Mouse (Mus musculus) spleen, adult 12 weeks (tissue): ENCODE results near the gene Pkhd1.
"Not testable (repeated sequence)": the region's sequence is repeated elsewhere in the genome, so short reads cannot be mapped to it uniquely, and the experiment has no call there.

Experiments
- DNase-seq: peaks from one replicate; pipeline ENCODE4 v3.0.0; 2022; ENCODE audit warnings: low spot score

Pkhd1 gene

DNA sequence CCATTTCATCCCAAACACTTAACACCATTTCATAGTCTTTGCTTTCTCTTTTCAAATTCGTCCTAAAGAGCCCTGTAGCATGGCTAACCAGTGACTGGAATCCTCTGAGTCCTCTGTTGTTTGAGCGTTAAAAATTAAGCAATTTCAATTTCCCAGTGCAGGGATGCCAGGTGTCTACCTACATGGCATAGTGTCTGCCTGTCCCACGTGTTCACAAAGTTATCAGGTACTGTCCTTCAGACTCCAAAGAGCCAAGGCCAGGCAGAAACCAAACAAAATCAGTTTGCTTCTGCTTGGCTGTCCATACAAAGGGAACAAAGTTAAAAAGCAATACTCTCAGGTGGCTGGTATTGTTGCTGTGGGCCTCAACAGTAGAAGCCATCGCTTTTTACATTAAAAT is 136.0 kb downstream of the Pkhd1 start:
- no peak for DNase-seq

DNA sequence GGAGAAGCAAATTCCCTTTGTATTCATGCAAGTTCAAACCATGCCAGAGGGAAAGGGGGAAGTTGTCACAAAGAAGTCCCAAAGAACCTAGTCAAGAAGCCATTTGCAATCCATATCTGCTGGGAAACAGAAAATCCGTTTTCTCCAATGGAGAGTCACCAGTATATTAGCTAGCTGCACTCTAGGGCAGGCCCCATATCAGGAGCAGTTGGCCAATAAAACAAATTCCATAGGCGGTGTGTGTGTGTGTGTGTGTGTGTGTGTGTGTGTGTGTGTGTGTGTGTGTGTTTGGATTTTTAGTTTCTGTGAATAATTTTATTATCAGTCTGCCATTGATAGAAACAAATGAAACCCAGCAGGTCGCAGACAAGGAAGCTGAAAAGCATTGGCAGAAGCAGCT is 139.2 kb downstream of the Pkhd1 start:
- no peak for DNase-seq

DNA sequence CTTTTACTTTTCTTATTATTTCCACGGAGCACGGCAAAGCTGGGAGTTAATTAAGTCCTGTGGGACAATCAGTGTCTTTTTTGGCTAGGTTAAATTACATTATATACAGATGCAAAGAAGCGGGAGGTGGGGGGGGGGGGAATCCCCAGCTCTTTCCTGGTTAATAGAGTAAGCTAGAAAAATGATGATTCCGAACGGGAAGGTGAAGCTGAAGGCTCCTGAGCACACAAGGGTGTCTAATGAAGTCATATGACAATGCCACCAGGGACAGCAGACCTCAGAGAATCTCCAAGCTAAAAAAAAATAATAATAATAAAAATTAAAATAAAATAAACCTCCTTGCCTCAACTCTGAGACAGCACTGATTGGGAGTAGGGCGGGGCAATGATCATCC is 139.6 kb downstream of the Pkhd1 start:
- DNase-seq, result no peak

DNA sequence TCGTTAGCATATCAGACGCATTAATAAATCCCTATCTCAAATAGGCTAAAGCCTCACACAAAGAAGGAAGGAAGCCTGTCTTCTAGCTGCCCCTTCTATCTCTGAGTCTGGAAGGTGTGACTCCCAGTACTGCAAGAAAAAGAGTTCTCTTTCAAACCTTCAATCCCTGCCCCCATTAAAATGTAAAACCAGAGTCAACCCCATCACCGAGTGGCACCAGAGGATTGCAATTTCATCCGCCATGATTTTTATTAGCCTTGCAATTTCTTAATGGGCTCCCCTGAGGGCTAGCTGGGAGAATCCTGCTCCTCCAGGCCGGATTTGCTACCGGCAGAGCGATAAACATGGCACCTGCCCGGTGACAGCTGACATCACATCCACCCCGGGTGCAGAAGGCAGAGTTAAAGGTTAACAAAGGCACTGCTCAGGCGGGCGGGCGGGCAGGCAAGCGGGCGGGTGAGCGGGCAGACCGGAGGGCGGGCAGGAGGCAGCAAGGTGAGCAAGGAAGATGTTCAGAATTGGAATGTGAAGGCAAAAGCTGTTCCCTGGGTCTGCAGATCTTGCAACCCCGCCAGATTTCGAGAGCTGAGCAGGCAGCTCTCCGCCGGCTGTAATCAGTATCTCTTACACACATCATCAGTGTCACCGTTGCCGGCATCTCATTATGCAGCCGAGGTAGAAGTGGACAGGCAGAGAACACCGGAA is 140.2 kb downstream of the Pkhd1 start:
- no peak for DNase-seq

DNA sequence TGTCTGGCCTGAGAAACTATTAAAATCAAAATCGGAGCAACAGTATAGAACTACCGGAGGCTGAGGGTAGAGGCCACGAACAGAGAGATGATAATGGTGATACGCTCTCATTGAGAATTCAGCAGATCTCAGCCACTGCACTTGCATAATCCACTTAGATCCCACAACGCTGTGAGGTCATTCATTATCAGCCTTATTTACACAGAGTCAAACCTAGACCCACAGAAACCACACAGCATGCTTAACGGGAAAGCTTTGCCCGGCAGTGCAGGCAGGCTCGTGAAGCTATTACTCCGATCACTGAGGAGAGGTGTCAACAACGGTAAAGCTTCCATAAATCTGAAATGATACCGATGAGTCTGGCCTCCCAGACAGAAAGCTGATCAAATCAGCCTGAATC is 147.1 kb downstream of the Pkhd1 start:
- DNase-seq, result no peak

DNA sequence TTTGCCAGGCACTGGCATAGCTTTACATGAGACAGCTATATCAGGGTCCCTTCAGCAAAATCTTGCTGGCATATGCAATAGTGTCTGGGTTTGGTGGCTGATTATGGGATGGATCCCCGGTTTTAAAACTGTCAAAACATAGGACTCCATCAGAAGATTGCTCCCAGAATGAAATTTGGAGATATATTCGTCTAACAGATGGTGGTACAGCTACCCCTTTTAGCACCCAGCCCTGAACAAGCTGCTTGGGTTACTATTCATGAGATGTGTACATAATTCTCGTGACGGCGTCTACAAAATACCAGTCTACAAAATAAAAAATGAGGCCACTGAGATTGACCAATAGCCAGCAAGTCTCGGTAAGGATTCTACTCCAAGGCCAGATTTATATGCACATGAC is 147.5 kb downstream of the Pkhd1 start:
- no peak for DNase-seq

DNA sequence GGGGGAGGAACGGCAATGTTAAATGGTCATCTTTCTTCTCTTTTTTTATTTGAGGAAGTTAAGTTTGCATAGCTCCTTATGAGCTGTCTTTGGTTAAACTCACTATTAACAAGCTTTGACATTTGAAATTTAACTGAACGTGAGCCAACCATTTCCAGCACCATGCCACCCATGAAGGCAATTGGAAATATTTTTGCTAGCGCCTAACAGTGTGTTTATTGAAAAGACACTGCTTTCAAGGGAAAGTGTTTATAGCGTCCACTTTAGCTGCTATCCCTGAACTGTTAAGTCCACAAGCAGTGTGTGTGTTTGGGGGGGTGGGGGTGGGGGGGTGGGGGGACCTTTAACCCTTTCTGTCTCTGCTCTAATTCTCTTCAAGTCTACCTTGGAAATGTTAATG is 151.4 kb downstream of the Pkhd1 start:
- DNase-seq, result no peak

DNA sequence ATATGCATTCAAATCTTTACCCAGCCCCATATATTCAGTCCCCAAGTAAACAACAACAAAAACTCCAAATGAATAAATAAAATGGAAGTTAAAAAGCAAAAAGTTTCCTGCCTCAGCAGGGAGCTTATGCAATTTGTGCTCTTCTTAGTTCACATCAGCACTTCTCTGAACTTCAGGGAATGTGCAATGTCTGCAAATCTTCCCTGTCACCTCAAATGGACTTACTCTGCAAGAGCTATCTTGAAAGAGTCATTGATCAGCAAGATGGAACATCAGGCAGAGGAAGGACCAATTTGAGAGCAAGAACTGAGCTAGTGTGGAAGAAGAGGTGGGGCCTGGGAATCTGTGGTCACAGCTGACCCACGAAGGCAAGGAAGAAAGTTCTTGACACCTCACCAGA is 163.2 kb downstream of the Pkhd1 start:
- no peak for DNase-seq

DNA sequence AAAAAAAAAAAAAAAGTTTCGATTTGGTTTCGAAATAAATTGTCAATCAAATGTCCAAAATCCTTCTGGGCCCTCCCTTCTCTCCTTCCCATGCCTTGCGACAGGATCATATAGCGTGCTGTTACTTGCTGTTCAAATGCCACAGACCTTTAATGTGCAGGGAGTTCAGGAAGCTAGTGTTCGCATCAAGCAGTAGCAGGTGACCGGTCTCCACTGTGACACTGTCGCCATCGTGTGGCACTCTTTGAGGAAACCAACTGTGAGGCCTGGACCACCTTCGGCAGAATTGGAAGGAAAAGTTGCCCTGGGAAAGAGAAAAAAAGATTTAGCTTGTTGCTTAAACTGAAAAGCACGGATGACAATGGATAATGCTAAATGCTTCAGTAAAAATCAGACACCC is 167.8 kb downstream of the Pkhd1 start:
- DNase-seq, result no peak

DNA sequence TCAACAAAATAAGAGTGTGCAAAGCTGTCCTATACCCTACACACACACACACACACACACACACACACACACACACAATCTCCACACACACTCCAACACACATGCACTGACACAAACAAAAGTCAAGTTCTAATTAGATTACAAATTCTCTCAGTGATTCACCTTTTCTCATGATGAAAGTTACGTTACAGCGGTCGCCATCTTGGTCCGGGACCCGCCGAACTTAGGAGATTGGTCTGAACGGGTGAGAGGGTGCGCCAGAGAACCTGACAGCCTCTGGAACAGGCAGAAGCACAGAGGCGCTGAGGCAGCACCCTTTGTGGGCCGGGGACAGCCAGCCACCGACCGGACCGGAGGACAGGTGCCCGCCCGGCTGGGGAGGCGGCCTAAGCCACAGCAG is 185.8 kb downstream of the Pkhd1 start:
- DNase-seq, result not testable (repeated sequence)

DNA sequence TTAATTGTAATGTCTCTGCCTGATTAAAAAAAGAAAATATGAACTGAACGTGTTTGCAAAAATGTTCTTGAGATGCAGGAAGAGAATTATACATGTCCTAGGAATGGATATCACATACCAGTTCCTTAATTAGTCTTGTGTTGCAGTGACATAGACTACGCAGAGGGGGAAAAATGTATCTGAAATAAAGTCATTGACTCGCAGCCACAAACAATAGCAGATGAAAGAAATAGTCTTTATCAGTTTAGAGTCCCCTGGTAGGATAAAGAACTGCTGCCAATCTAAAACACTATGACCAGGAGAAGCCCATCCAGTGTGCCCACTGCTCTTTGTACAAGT is 188.8 kb downstream of the Pkhd1 start:
- DNase-seq, result no peak

DNA sequence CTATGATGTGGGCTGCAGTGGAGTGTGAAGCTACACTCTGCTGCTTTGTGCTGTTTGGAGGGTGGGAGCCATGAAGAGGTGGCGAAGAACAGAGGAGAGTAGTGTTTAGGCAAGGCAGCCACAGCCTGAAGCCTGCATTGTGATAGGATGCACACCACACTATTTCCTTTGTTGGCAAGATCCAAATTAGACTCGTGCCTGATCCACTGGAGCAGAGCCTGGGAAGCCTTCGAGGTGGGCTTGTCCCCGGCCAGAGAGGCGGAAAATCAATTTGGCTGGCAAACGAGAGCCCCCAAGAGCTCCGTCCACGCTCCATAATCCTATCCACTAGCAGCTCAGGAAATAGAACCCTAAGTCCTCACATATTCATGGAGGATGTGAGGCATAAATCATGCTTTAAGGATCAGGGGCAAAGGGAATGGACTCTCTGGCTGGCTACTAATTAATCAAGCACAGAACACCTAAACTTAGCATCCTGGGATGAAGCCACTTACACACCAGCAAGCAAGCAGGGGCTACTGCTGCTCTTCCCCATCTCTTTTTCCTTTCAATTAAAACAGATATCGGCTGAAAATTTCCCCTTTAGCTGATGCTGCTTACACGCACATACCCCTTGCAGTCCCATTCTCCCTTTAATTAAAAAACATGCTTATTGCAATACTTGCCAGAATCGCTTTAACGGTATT is 189.4 kb downstream of the Pkhd1 start:
- no peak for DNase-seq

DNA sequence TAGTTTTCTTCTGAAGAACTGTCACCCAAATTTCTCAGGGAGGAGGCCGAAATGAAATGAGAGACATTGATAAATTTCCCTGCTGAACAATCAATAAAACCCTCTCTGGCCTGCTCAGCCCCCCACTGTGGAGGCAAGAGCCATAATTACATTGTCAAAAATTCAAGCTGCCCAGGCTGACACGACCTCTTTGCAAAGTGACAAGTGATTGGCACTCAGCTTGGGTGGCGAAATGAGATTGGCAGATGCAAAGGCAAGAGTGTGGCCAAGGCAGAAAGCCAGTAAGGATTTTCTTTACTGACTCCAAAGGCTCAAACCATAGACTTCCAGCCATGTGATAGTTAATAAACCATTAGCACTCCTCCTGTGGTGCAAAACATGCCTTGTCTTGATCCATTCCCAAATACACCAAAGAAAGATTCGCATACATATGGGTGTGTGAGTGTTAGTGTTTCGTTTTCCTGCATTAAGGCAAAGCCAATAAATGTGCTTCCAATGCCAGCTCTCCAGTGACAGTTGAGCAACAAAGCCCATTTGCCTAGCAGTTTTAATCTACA is 208.4 kb downstream of the Pkhd1 start:
- DNase-seq, result no peak

DNA sequence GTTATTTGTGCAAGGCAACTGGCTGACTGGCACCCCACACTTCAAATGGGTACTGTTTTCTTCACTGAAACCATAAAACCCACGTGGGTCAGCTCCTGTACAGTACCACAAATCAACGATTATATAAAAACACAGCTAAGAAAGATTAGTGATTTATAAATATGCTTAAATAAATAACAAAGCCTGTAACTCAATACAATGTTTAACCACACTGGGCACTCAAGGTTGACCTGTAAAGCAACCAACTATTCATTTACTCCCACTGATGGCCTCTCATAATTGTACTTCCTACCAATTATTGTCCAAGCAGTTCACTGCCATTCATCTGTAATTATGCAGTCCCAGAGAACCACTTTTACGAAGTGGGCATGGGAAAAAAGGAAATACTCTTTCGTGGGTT is 219.5 kb downstream of the Pkhd1 start:
- DNase-seq, result no peak

DNA sequence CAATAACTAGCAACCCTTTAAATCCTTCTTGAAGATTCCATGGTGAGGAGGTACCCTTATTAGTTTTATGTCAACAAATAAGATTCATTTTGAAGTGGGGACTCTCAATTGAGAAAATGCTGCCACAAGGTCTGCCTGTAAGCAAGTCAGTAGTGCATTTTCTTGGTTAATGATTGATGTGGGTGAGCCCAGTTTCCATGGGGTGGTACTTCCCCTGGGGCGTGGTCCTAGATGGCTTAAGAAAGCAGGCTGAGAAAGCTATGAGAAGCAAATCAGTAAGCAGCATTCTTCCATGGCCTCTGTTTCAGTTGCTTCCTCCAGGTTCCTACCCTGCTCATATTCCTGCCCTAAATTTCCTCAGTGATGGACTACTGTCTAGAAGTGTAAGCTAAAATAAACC is 253.4 kb downstream of the Pkhd1 start:
- DNase-seq, result no peak

DNA sequence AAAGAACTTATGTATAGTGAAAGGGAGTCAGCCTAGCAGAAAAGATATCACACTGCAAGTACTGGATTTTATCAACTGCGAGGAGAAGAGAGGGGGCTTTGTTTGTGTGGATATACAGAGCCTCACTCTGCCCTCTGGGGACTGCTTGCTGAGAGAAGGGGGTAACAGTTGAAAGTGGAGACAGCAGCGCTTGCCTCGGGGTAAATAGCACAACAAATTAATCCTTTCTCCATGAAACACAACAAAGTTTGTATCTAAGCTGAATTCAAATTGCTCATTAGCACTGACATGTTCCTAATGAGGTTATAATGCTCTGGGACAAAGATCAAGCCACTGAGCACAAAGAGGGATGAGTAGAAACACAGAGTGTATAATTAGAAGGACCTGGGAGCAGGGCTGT is 273.2 kb downstream of the Pkhd1 start:
- no peak for DNase-seq

DNA sequence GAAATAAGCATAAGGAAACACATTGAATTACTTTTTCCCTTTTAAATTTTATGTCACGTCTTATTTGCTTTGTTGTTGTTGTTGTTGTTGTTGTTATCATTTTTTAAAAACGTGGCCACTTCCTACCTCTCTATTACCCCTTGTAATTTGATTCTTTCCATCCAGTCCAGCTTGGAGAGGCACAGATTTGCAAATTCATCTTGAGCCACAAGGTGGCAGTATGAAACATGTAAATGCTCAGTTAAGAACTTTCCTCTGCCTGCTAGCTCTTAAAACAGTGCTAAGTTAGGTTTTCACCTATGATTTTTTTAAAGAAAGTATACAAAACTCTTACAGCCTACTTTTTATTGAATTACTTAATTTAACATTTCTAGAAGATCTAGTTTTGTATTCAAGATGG is 306.4 kb downstream of the Pkhd1 start:
- DNase-seq, result no peak

DNA sequence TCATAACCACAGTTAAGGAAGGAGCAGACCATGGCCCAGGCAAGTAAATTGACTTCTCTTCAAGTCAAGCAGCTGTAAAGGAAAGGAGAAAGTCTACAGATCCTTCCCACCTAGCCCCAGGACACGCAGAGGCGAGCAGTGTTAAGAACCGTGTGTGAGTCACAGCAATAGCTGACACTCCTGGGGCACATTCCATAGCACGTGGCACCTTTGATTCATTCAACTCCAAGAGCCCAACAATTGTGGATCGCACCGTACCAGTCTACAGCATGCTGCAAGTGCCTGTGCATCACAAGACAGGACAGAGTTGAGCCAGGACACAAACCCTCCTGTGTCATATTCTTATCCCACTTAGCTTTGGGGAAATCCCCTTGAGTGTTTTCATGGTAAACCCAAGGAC is 306.9 kb downstream of the Pkhd1 start:
- DNase-seq, result no peak

DNA sequence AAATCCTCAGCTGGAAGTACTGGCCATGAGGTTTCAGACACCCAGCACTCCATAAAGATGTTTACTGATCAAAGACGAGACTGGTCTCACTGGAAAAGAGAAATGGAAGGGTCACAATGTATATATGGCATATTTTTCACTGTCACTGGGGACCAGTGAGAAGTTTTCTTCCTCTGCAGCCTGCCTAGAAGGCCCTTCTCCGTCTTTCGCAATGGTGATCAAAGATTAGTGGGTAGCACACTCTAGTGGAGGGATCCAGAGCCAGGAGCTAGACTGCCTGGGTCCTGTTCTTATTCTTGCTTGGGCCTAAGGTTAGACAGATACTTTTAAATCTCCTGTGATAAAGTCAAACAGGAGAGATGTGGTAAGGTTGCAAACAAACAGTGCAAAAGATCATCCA is 311.7 kb downstream of the Pkhd1 start:
- DNase-seq, result no peak

DNA sequence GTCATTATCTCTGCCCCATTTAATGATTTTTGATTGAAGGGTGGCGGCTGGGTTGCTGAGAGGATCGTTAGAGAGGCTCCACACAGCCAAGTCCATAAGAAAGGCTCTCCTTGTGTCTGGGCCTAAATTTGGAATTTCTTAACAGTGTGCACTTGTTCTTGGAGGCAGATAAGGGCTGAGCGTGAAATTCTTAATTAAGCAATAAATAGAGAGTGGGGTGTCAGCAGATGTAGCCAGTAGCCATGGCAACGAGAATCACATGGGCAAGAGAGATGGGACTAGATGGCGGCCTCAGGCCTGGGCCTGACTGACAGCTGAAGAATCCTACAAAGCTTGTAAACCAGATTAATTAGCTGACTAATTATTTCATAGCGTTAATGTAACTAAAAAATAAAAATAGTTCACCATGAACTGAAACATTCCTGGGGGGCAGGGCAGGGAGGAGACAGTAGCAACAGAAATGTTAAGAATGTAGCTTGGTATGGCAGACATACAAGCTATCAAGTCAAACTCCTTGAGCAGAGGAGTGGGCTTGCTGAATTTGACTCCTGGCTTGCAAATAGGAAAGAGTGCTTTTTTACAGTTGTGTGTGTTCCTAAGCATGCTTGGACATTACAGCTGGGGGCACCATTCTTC is 314.8 kb downstream of the Pkhd1 start:
- DNase-seq, result no peak

DNA sequence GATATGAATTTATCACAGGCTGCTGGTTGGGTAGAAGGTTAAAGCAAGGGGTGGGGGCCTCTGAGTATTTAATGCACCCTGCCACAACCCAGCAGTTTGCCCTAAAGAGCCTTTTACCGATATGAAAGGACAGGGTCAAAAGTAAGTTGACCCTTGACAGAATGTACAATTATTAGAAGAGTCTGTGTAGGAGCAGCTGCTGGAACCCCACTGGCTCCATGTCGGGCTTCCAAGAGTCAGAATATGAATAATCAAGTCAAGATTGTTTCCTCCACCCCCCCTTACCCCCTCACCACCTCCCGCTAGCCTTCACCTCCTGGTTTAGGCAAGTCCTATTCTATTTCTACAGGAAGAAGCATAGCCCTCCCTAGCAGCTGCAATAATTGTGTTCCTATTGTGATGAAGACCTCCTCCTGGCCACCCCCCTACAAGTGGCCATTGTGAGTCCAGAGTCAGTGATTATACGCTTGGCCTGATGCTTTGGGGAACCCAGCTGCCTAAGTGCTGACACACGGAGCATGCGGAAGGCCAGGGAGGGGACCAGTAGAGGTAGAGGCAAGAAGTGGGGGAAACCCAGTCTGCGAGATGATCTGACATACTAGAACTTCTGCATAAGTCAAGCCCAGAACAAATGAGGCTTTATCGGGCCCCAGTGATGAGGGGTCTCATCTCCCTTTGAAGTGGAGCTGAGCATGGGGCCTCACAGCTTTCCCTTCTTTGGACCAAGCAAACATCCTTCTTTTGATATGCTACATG is 315.5 kb downstream of the Pkhd1 start:
- no peak for DNase-seq

DNA sequence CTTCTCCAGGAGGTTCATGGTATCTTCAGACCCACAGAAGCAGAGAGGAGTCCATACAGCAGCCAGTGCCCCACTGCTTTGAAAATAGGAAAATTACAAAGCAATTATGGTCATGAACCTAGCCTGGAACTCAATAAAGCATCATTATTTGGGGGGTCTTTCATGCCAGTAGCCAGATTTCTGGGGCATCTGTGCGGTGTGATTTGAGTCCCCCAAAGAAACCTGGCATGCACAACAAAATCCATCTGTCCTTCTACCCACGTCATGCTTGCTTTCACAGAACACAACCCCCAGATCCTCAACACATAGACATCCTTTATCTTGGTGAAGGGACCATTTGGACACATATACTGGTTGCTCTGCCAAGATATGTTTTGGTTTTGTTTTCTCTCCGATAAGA is 316.2 kb downstream of the Pkhd1 start:
- no peak for DNase-seq

DNA sequence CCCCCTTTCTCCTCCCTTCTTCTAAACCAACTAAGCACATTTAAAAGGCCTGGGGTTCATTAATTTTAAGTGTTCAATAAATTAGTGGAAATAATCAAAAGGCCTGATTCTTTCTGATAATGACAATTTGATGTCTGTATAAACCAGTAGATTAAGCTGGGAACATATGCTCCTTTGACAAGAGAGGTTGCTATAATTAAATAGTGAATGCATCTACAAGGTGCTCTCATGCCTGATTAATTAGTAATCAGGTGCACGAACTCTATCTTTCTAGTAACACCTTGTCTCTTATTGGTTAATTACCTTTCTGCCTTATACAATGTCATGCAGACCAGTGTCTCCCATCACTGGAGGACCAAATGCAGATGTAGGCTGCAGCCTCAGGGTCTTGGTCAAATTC is 329.2 kb downstream of the Pkhd1 start:
- DNase-seq, result no peak
